Mouse (Mus musculus) liver, adult 2 months (tissue): ENCODE results near the gene Yes1. TPM values are rescaled to one million over a fixed set of nuclear protein-coding genes. Genes with fewer than 3 reads are reported as not detected.

Experiments used
- DNase-seq: peaks from one replicate; pipeline ENCODE4 v3.0.0-alpha.2; 2011; ENCODE audit warnings: low read depth, low spot score; ENCODE audit errors: extremely low read depth
- H3K27ac ChIP-seq: fragments of 200-500 bp; replicated peaks from 2 replicates; pipeline ENCODE4 v1.5.1; 2012; ENCODE audit warnings: low read depth, mild to moderate bottlenecking, control low read depth, inconsistent platforms, low read length; ENCODE audit not compliant: insufficient read depth
- H3K27me3 ChIP-seq: fragments of 200-500 bp; 2 replicates; pipeline ENCODE4 v1.6.1; 2012; ENCODE audit warnings: mild to moderate bottlenecking, moderate library complexity, low read length, inconsistent platforms; ENCODE audit not compliant: control insufficient read depth, insufficient read depth
- H3K36me3 ChIP-seq: fragments of 200-500 bp; 2 replicates; pipeline ENCODE4 v1.6.1; 2012; ENCODE audit warnings: low read length, inconsistent platforms; ENCODE audit not compliant: control insufficient read depth, insufficient read depth
- H3K4me1 ChIP-seq: fragments of 200-500 bp; 2 replicates; pipeline ENCODE4 v1.6.1; 2011; ENCODE audit warnings: low read length; ENCODE audit not compliant: control insufficient read depth, insufficient read depth
- H3K4me3 ChIP-seq: fragments of 200-500 bp; 2 replicates; pipeline ENCODE4 v1.5.1; 2011; ENCODE audit warnings: low read depth, mild to moderate bottlenecking, control low read depth, low read length, moderate library complexity; ENCODE audit not compliant: insufficient read depth
- H3K79me2 ChIP-seq: fragments of 200-500 bp; 2 replicates; pipeline ENCODE4 v1.6.1; 2012; ENCODE audit warnings: inconsistent platforms, mild to moderate bottlenecking, low read length, moderate library complexity; ENCODE audit not compliant: control insufficient read depth, insufficient read depth
- H3K9ac ChIP-seq: fragments of 200-500 bp; 2 replicates; pipeline ENCODE4 v1.6.1; 2012; ENCODE audit warnings: low read depth, mild to moderate bottlenecking, control low read depth, inconsistent platforms, low read length
- CTCF ChIP-seq: fragments of 200-500 bp; IDR thresholded peaks from 2 replicates; pipeline ENCODE4 v1.5.1; 2011; ENCODE audit warnings: low read depth, low read length, control low read depth
- POLR2A ChIP-seq: fragments of 200-500 bp; IDR thresholded peaks from 2 replicates; pipeline ENCODE4 v1.6.1; 2011; ENCODE audit warnings: low read length, control low read depth; ENCODE audit not compliant: insufficient read depth; ENCODE audit errors: extremely low read depth
- WGBS: fragments of 180-500 bp; shearing (Covaris S2); methylation state at CpG from one replicate; pipeline ENCODE4 v1.1.7; 2018; 5-methylcytosine and 5-hydroxymethylcytosine counted together
- polyA plus RNA-seq: library from polyadenylated mRNA; depleted of rRNA; stranded (reverse); fragments of >200 nt; gene quantifications from 2 replicates; pipeline ENCODE4 v1.2.3, GENCODE M21; 2012; rRNA removed
- total RNA-seq: library from RNA; depleted of rRNA; stranded (reverse); fragments of >200 nt; gene quantifications from 2 replicates; pipeline ENCODE4 v1.2.3, GENCODE M21; 2014; rRNA removed

Gene Yes1
- total RNA-seq (24.4 and 30.6 TPM in 2 replicates), polyA plus RNA-seq (1.4 and 1.7 TPM in 2 replicates)

- Histone ChIP-seq H3K9ac (peak within 1 kb of the TSS; percentile 98), H3K27me3 (no peaks in the 10 kb centered on the region), H3K4me1 (peaks cover 4% of the 10 kb centered on the region; the same call in 1 of the 2 replicates), H3K79me2 (no peaks in the 10 kb centered on the region; the same call in 1 of the 2 replicates), H3K36me3 (no peaks in the 10 kb centered on the region), H3K4me3 (peak within 1 kb of the TSS; percentile 97), H3K27ac (peak within 1 kb of the TSS; percentile 89)
- TF ChIP-seq CTCF (no peak), POLR2A (no peak; the same call in none of the 2 replicates)
- peak; percentile 67 for DNase-seq
- under 1% methylated on average over 60 of the region's 69 CpGs for WGBS
Observed at GRCm38 (mm10) chr5:32610801-32611340, at the start of gene Yes1. TSS of gene Yes1 (plus strand) at chr5:32611171.

GRCm38 (mm10) chr5:32564697-32565096 is 46.3 kb upstream of the Yes1 start:
- Histone ChIP-seq H3K27me3 (no peaks in the 10 kb centered on the region), H3K9ac (no peak overlapping the region), H3K4me3 (no peak overlapping the region), H3K27ac (no peak overlapping the region), H3K4me1 (no peaks in the 10 kb centered on the region), H3K79me2 (no peaks in the 10 kb centered on the region), H3K36me3 (no peaks in the 10 kb centered on the region)
- DNase-seq = no peak
- TF ChIP-seq POLR2A (no peak), CTCF (no peak)
- WGBS = 62% methylated on average over 1 of the region's 1 CpGs

GRCm38 (mm10) chr5:32571802-32572201 is 39.2 kb upstream of the Yes1 start:
- no peaks in the 10 kb centered on the region for H3K79me2 ChIP-seq
- TF ChIP-seq POLR2A (no peak), CTCF (peak; percentile 13; the same call in 1 of the 2 replicates)
- no peaks in the 10 kb centered on the region for H3K27me3 ChIP-seq
- no peak overlapping the region for H3K4me3 ChIP-seq
- no peak overlapping the region for H3K9ac ChIP-seq
- WGBS = 22% methylated on average over 5 of the region's 5 CpGs
- H3K4me1 ChIP-seq = no peaks in the 10 kb centered on the region
- peak; percentile 36 for DNase-seq
- H3K36me3 ChIP-seq = no peaks in the 10 kb centered on the region
- H3K27ac ChIP-seq = no peak overlapping the region

- no peaks in the 10 kb centered on the region for H3K27me3 ChIP-seq
- WGBS = 23% methylated on average over 5 of the region's 5 CpGs
- H3K79me2 ChIP-seq = no peaks in the 10 kb centered on the region
- no peak overlapping the region for H3K27ac ChIP-seq
- no peaks in the 10 kb centered on the region for H3K36me3 ChIP-seq
- H3K9ac ChIP-seq = no peak overlapping the region
- peak; percentile 26 for DNase-seq
- H3K4me1 ChIP-seq = no peaks in the 10 kb centered on the region
- H3K4me3 ChIP-seq = no peak overlapping the region
- TF ChIP-seq POLR2A (no peak), CTCF (peak; percentile 70)
Observed at GRCm38 (mm10) chr5:32588136-32588535, 22.8 kb upstream of the Yes1 start.

GRCm38 (mm10) chr5:32593793-32594192 is 17.2 kb upstream of the Yes1 start:
- 9% methylated on average over 4 of the region's 4 CpGs for WGBS
- Histone ChIP-seq H3K4me3 (no peak overlapping the region), H3K79me2 (no peaks in the 10 kb centered on the region), H3K27ac (no peak overlapping the region), H3K36me3 (no peaks in the 10 kb centered on the region), H3K9ac (no peak overlapping the region; the same call in 1 of the 2 replicates), H3K27me3 (no peaks in the 10 kb centered on the region), H3K4me1 (peaks cover 2% of the 10 kb centered on the region; the same call in 1 of the 2 replicates)
- TF ChIP-seq CTCF = peak; percentile 51; the same call in 1 of the 2 replicates
- no peak for TF ChIP-seq POLR2A
- DNase-seq = peak; percentile 45

GRCm38 (mm10) chr5:32594358-32594757 is 16.6 kb upstream of the Yes1 start:
- no peaks in the 10 kb centered on the region for H3K27me3 ChIP-seq
- no peak overlapping the region for H3K4me3 ChIP-seq
- 55% methylated on average over 5 of the region's 5 CpGs for WGBS
- no peak for DNase-seq
- TF ChIP-seq CTCF (no peak), POLR2A (no peak)
- no peak overlapping the region for H3K27ac ChIP-seq
- no peaks in the 10 kb centered on the region for H3K79me2 ChIP-seq
- no peak overlapping the region for H3K9ac ChIP-seq
- peaks cover 2% of the 10 kb centered on the region; the same call in 1 of the 2 replicates for H3K4me1 ChIP-seq
- no peaks in the 10 kb centered on the region for H3K36me3 ChIP-seq
